24 mouse cellular contexts compared by ENCODE assay signal in the genomic region with DNA sequence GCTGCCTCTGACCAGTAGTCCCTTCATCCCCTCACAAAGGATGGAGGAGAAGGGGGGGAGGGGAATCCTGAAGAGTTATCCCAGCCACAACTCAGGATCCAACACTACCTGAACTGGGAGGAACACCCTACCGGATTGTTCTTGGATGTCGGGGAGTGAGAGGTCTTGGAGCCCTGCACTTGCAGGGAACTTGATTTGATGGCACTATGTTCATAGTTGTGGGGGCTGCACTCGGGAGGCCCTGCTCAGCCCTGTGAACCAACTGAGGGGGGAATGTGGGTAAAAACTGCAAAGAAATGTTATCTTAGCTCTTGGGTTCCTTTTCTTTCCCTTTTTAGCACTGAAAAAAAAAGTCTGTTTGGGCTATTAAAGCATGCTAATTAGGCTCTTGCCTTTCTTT.
"Had no signal": no experiment of that assay in that cellular context is flagged by ENCODE, and none has a peak within 500 bp of the region (broad histone marks: within the 10 kb centered on the region; RNA-seq: fewer than 3 reads in every experiment).

No protein-coding gene starts in this region.

- H3K4me1 ChIP-seq: intestine, embryonic 15.5 days; limb, embryonic 12.5 days; limb, embryonic 15.5 days; neural tube, embryonic 12.5 days; neural tube, embryonic 15.5 days; stomach, embryonic 15.5 days had no signal

- H3K27me3 ChIP-seq: intestine, embryonic 15.5 days; limb, embryonic 12.5 days; limb, embryonic 15.5 days; liver, embryonic 15.5 days; neural tube, embryonic 12.5 days; neural tube, embryonic 15.5 days; stomach, embryonic 15.5 days had no signal

- H3K27ac ChIP-seq: intestine, embryonic 15.5 days; limb, embryonic 12.5 days; limb, embryonic 15.5 days; liver, embryonic 15.5 days; neural tube, embryonic 12.5 days; neural tube, embryonic 15.5 days; stomach, embryonic 15.5 days had no signal

- H3K4me2 ChIP-seq: intestine, embryonic 15.5 days; limb, embryonic 12.5 days; limb, embryonic 15.5 days; liver, embryonic 11.5 days; liver, embryonic 15.5 days; midbrain, embryonic 11.5 days; neural tube, embryonic 12.5 days; neural tube, embryonic 15.5 days; stomach, embryonic 15.5 days had no signal

- DNase-seq: kidney, adult 18-20 months; kidney, postnatal 10 days; kidney, postnatal 36 days; layer of hippocampus, postnatal 36 days; left cerebral cortex, postnatal 4 days; lung, adult 2 months; lung, postnatal 14 days; lung, postnatal 4 days; midbrain, embryonic 14.5 days; right cerebral cortex, adult 18-20 months; right cerebral cortex, postnatal 14 days; spleen, adult 18-20 months; thymus, adult 18-20 months; thymus, postnatal 14 days; thymus, postnatal 4 days had no signal

- H3K4me3 ChIP-seq: intestine, embryonic 15.5 days; limb, embryonic 12.5 days; limb, embryonic 15.5 days; liver, embryonic 15.5 days; neural tube, embryonic 12.5 days; neural tube, embryonic 15.5 days; stomach, embryonic 15.5 days had no signal

- H3K9ac ChIP-seq: intestine, embryonic 15.5 days; limb, embryonic 12.5 days; limb, embryonic 15.5 days; liver, embryonic 15.5 days; neural tube, embryonic 12.5 days; neural tube, embryonic 15.5 days; stomach, embryonic 15.5 days had no signal

- H3K9me3 ChIP-seq: intestine, embryonic 15.5 days; limb, embryonic 12.5 days; limb, embryonic 15.5 days; liver, embryonic 15.5 days; neural tube, embryonic 12.5 days; neural tube, embryonic 15.5 days; stomach, embryonic 15.5 days had no signal

- ATAC-seq: intestine, embryonic 15.5 days had no signal
